Mouse (Mus musculus): ENCODE results near the gene Btk. TPM values are rescaled to one million over a fixed set of nuclear protein-coding genes. Genes with fewer than 3 reads are reported as not detected.
A peak's percentile ranks its signal among the peaks of the same experiment; 100 is the strongest.

Gene Btk
- 0.67 and 0.82 TPM in 2 replicates for total RNA-seq (2021)
- long read RNA-seq, result 0 reads

DNA sequence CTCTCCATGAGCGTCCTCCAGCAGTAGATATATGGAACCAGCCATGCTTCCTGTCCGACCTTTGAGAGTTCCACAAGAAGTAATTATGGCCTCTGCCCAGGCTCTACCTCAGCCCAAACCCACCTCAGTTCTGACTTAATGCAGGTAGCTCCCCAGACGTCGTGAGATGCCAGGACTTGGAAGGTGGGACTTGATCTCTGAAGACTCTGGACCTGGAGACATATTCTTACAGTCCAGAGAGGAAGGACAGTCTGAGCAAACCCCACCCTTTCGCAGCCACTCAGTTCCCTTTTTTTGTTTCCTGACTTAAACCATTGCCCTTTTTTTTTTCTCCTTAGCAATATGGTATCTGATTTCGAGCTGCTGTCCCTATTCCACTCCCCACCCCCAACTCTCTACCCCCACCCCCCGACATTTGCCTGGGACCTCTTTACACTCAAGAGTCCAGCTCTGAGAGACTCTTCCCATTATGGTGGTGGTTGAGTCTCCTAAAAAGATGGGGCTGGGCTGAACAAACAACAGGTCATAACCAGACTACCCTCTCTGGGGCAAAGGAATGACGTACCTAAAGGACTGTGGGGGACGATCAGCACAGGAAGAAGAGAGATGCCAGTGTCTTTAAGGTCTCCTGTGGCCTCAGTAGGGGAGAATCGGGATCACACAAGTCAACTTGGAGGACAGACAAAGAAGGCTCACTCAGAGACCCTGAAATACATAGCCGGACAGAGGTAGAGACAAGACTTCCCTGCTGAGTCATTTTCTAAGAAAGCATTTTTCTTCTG is at the start of gene Btk:
Gene Btk, minus strand, starts transcription at position 683 of the 782 bp plus-strand sequence.
- no peak for DNase-seq

DNA sequence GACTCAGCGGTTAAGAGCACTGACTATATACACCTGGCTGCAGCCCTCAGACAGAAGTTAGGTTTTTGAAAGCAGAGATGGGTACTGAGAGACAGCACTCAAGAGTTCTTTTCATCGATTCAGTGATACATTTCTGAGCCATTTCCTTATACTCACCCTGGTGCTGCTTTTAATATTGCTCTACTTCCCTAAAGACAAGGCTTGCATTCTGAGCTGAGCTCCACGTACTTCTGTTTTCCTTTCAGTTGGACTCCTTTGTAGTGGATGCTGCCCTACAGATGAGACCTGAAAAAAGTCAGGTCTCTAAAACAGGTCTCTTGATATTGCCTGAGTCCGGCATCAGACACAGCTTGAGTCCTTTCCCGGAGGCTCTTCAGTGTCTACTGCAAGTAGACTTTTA is 49.3 kb upstream of the Btk start:
- DNase-seq, result no peak

DNA sequence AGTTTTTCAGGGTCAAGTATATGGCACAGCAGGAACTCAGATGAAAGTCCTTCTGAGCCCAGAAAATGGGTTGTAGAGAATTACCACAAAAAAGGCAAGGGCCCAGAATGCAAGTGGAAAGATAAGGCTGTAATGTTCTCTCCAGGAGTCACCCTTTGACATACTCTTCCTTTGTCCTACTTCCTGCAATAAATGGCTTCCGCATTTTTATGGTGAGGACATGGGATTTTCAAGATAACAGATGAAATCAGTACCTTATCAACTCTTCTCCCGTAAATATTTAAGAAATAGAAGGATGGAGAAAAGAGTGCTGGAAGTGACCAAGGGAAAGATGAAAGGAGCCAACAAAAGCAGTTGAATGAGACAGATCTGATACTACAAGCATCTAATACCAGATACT is 44.8 kb upstream of the Btk start:
- DNase-seq, result no peak

GRCm38 (mm10) chrX:134623350-134623749 is 40.0 kb upstream of the Btk start:
- no peak for DNase-seq

- no peak for DNase-seq
These were observed 38.3 kb upstream of the Btk start for GRCm38 (mm10) chrX:134621685-134622084.

DNA sequence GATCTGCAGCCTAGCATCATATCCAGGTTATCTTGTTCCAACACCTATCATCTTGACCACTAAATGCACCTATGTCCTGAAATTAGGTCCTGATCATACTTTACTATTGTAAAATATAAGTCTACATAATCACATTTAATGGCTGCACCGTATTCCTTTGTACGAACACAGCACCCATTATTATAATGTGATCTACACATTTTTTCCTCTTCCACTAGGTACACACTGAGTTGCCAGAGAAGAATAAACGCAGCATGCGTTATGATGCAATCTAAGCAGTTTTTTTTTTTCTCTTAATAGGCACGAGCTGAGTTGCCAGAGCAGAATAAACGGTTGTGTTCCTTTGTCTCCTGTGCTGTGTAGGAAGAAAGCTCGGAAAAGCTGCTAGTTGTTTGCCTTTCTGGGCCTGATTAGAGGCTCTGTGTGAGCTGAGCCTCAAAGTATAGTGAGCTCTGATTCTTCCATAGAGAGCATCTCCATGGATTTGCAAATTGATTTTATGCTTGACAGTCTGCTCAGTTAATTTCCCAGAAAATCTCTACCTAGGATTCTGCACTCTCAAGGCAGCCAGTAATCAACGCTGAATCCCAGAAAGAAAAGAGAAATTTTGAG is 37.0 kb upstream of the Btk start:
- DNase-seq, result no peak

GRCm38 (mm10) chrX:134619695-134620094 is 36.3 kb upstream of the Btk start:
- DNase-seq, result no peak

DNA sequence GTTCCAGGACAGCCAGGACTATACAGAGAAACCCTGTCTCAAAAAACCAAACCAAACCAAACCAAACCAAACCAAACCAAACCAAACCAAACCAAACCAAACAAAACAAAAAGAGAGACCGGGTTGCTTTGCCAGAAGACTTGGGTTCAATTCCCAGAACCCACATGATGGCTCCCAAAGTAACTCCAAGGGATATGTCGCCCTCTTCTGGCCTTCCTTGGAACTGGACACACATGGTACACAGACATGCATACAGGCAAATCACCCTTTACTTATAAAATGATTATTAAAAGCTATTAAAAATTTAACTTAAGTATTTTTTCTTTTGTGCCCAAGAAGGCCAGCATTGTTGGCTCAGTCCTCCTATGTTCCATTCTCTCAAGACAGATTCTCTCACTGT is 30.9 kb upstream of the Btk start:
- no peak for DNase-seq

- DNase-seq, result peak; percentile 37
These were observed 29.1 kb upstream of the Btk start for GRCm38 (mm10) chrX:134612285-134612959.

GRCm38 (mm10) chrX:134610984-134611383 is 27.6 kb upstream of the Btk start:
- DNase-seq, result no peak

- DNase-seq, result no peak
These were observed 26.1 kb upstream of the Btk start for GRCm38 (mm10) chrX:134609472-134609871.

GRCm38 (mm10) chrX:134601380-134602120 is 18.2 kb upstream of the Btk start:
- no peak for DNase-seq

- DNase-seq, result peak; percentile 76
These were observed 17.4 kb upstream of the Btk start, which contains the start of the genes Gla and Hnrnph2 for GRCm38 (mm10) chrX:134600659-134601379. Gene Gla (minus strand): TSS chrX:134601125. Gene Hnrnph2 (plus strand): TSS chrX:134601179.

DNA sequence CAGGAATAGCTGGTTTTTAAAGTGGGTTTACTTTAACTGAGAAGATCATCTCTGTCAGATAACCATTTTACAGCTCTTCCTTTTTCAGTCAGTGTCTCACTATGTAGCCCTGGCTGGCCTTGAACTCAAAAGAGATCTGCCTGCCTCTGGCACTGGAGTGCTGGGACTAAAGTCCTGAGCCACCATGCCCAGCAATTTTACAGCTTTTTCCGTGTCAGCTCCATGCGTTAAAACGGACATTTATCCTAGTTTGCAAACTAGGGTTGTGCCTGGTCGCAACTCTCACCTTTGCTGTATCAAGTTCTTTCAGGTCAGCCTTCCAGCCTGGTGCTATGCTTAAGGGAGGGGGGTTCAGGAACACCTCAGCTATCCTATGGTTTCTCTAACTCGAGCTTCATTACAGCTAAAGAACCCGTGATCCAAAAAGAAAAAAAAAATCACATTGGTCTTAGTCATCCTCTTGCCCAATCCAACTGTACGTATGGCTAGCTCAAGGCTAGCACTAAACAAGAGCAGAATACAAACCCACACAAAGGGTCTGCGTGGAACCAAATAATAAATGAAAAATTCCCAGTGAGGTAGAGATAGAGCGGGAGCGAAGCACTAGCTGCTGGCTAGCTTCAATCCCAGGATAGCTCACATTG is 16.7 kb upstream of the Btk start:
- no peak for DNase-seq

DNA sequence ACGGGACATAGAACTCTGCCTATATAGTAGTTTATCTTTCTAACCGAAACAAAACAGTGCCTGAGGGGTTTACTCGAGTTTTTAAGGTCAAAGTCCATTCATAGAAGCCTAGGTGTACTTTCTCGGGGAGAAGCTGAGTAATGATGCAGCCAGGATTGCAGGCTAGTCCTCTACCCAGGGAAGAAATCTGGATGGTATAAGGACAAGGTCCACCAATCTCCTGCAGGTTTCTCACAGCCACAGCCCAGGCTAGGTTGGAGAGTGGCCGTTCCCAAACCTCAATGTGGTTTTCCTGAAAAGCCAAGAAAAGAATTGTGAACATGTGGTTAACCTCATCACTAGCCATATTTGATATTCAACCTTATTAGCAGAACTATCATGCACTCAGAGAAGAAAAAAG is 6.5 kb upstream of the Btk start:
- DNase-seq, result no peak

DNA sequence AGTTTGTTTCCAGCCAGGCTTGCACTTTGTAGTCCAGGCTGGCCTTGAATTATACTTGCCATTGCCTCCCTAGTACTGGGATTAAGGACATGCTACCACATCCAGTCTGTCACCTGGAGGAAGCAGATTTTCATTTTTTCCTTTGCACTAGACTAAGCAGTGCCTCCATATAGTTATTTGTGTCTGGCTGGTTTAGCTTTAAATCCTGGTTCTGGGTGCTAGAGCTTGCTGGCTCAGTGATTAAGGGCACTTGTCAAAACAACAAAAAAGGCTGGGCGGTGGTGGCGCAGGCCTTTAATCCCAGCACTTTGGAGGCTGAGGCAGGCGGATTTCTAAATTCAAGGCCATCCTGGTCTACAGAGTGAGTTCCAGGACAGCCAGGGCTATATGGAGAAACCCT is 5.6 kb upstream of the Btk start:
- no peak for DNase-seq

DNA sequence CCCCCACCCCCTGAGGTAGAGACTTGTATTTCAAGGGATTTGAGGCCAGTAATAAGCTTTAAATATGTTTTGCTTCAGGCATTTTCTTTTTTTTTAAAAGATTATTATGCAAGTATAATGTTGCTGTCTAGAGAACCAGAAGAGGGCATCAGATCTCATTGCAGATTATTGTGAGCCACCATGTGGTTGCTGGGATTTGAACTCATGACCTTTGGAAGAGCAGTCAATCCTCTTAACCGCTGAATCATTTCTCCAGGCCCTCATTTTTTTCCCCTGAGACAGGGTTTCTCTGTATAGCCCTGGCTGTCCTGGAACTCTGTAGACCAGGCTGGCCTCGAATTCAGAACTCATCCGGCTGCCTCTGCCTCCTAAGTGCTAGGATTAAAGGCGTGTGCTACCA is 4.9 kb upstream of the Btk start:
- DNase-seq, result no peak

DNA sequence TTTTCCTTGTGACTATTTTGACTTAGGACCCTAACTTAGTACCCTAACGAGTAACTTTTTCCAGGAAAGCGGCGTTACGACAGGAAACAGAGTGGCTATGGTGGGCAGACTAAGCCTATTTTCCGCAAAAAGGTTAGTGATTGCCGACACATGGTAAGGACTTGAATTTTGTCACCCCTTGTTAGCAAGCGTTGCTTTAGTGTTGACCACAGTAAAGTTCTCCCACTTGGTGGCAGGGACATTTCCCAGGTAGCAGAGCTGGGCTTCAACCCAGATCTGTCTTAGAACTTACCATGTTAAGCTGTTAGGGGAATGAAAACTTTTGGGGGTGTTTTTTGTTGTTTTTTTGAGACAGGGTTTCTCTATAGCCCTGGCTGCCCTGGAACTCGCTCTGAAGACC is 3.1 kb upstream of the Btk start:
- DNase-seq, result no peak

DNA sequence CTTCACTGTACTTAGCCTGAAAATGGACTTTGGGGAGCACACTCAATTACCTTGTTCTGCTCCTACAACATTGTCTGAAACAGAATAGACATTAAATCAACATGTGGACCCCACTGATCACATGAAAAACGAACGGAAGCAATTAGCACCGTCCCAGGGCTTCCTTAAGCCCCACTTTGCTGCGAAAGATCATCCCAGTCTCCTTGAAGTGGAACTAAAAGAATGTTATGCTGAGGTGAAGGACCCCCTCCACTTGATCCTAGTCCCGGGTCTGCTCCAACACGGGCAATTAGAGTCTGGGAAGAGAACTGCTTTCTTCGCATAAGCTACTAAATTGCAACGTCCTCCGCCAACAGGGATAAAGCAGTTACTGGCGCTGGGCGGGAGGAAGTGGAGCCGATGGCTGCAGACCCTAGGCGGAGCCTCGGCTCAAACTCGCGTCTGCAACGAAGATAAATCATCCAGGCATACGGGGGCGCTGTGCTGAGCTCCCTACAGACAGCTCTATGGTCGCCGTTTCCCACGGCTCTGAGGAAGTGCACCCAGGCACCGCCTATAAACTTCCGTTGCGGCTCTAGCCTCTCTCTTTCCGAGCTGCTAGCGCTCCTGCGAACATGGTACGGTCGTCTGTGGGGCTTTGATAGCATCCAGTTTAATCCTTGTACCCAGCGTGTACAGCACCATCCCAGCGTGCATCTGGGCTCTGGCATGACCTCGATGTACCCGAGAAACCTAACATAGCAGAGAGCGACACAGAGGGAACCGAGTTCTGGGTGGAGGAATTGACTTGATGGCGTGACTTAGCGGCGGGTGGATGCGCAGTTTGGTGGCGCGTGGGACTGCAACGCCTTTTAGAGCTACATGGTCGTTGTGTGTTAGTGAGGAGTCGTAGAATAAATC is 2.0 kb upstream of the Btk start, which contains the start of gene Rpl36a:
Gene Rpl36a, plus strand, starts transcription at position 552 of the 900 bp plus-strand sequence.
- DNase-seq, result peak; percentile 84

GRCm38 (mm10) chrX:134582270-134582669 is 1.1 kb downstream of the Btk start:
- no peak for DNase-seq

All from adrenal gland, postnatal 25 days (tissue).